Comparison of ENCODE assay signal across 8 mouse cellular contexts in genomic region chr11:29546297-29546696, GRCm38 (mm10). TPM values are rescaled to one million over a fixed set of nuclear protein-coding genes. Genes with fewer than 3 reads are reported as not detected.
DNase-seq lines count a peak whose midpoint lies in the region; ATAC-seq and TF ChIP-seq lines count a peak whose summit lies in the region.
"Not testable (repeated sequence)": the region's sequence is repeated elsewhere in the genome, so short reads cannot be mapped to it uniquely, and the experiment has no call there.
"Had no signal": no experiment of that assay in that cellular context is flagged by ENCODE, and none has a peak within 500 bp of the region (broad histone marks: within the 10 kb centered on the region; RNA-seq: fewer than 3 reads in every experiment).

No protein-coding gene starts in this region.

- not testable (repeated sequence) for ATAC-seq in forebrain, embryonic 12.5 days (ENCODE audit: low FRiP score); heart, embryonic 15.5 days (replicated peaks; ENCODE audit: insufficient number of reproducible peaks, insufficient read depth, low FRiP score, low read depth); intestine, embryonic 15.5 days; limb, embryonic 14.5 days (ENCODE audit: low FRiP score, low read depth); lung, postnatal 0 days; neural tube, embryonic 12.5 days (ENCODE audit: low FRiP score, low read depth)

- not testable (repeated sequence) for TF ChIP-seq CTCF in bone marrow macrophage, adult 2 months (IDR thresholded peaks at IDR 0.05; ENCODE audit: low read depth, low read length); lung, postnatal 0 days (IDR thresholded peaks at IDR 0.05)

- H3K4me3 ChIP-seq in bone marrow macrophage, adult 2 months (ENCODE audit: insufficient read depth, low read length): peak overlapping the region; percentile 81
- peak overlapping the region; percentile 74 for H3K4me3 ChIP-seq in forebrain, embryonic 12.5 days (replicated peaks)
- H3K4me3 ChIP-seq in heart, embryonic 15.5 days: peak overlapping the region; percentile 91
- H3K4me3 ChIP-seq in intestine, embryonic 15.5 days (replicated peaks): peak overlapping the region; percentile 69; the same call in 1 of the 2 replicates
- peak overlapping the region; percentile 81 for H3K4me3 ChIP-seq in limb, embryonic 14.5 days (replicated peaks; ENCODE audit: low read length)
- not testable (repeated sequence) for H3K4me3 ChIP-seq in lung, postnatal 0 days (ENCODE audit: low read depth, low read length)
- H3K4me3 ChIP-seq in neural tube, embryonic 12.5 days: peak overlapping the region; percentile 63; the same call in 1 of the 2 replicates

- peaks cover 45% of the 10 kb centered on the region for H3K36me3 ChIP-seq in forebrain, embryonic 12.5 days (replicated peaks)
- peaks cover 42% of the 10 kb centered on the region for H3K36me3 ChIP-seq in heart, embryonic 15.5 days
- peaks cover 10% of the 10 kb centered on the region for H3K36me3 ChIP-seq in intestine, embryonic 15.5 days
- H3K36me3 ChIP-seq in limb, embryonic 14.5 days (ENCODE audit: control insufficient read depth, insufficient read depth, low read length): peaks cover 43% of the 10 kb centered on the region
- H3K36me3 ChIP-seq in lung, postnatal 0 days (ENCODE audit: insufficient read depth, low read length): not testable (repeated sequence)
- peaks cover 39% of the 10 kb centered on the region for H3K36me3 ChIP-seq in neural tube, embryonic 12.5 days

- H3K27me3 ChIP-seq in forebrain, embryonic 12.5 days; heart, embryonic 15.5 days; intestine, embryonic 15.5 days (replicated peaks); limb, embryonic 14.5 days (ENCODE audit: control insufficient read depth, insufficient read depth, low read length); lung, postnatal 0 days (replicated peaks; ENCODE audit: insufficient read depth, low read length); neural tube, embryonic 12.5 days (replicated peaks): not testable (repeated sequence)

- peak overlapping the region; percentile 87; the same call in 1 of the 2 replicates for H3K9ac ChIP-seq in forebrain, embryonic 12.5 days
- peak overlapping the region; percentile 93; the same call in 1 of the 2 replicates for H3K9ac ChIP-seq in heart, embryonic 15.5 days
- H3K9ac ChIP-seq in intestine, embryonic 15.5 days: 0 out of 2 replicates have a peak overlapping the region, but pooled peaks have one; percentile 78
- H3K9ac ChIP-seq in limb, embryonic 14.5 days (ENCODE audit: low read depth, low read length, severe bottlenecking): peak overlapping the region; percentile 94; the same call in 1 of the 2 replicates
- H3K9ac ChIP-seq in lung, postnatal 0 days (replicated peaks; ENCODE audit: low read depth); neural tube, embryonic 12.5 days: not testable (repeated sequence)

- H3K4me2 ChIP-seq in forebrain, embryonic 12.5 days: peak overlapping the region; percentile 61
- peak overlapping the region; percentile 68 for H3K4me2 ChIP-seq in heart, embryonic 15.5 days
- peak overlapping the region; percentile 50 for H3K4me2 ChIP-seq in intestine, embryonic 15.5 days (replicated peaks)
- peak overlapping the region; percentile 60 for H3K4me2 ChIP-seq in limb, embryonic 14.5 days (replicated peaks; ENCODE audit: low read depth, low read length, severe bottlenecking)
- H3K4me2 ChIP-seq in lung, postnatal 0 days (replicated peaks; ENCODE audit: low read depth, low read length): peak overlapping the region; percentile 70; the same call in 1 of the 2 replicates
- H3K4me2 ChIP-seq in neural tube, embryonic 12.5 days (replicated peaks): peak overlapping the region; percentile 71

- H3K4me1 ChIP-seq in bone marrow macrophage, adult 2 months (ENCODE audit: control insufficient read depth, insufficient read depth, low read length); intestine, embryonic 15.5 days (replicated peaks); limb, embryonic 14.5 days (ENCODE audit: control insufficient read depth, insufficient read depth, low read length); lung, postnatal 0 days (ENCODE audit: insufficient read depth, low read depth, low read length): not testable (repeated sequence)
- peaks cover 12% of the 10 kb centered on the region for H3K4me1 ChIP-seq in forebrain, embryonic 12.5 days
- peaks cover 14% of the 10 kb centered on the region for H3K4me1 ChIP-seq in heart, embryonic 15.5 days (replicated peaks)
- H3K4me1 ChIP-seq in neural tube, embryonic 12.5 days: peaks cover 14% of the 10 kb centered on the region

- not testable (repeated sequence) for TF ChIP-seq EP300 in lung, postnatal 0 days (IDR thresholded peaks at IDR 0.05)

- H3K9me3 ChIP-seq in forebrain, embryonic 12.5 days; heart, embryonic 15.5 days (replicated peaks); intestine, embryonic 15.5 days; limb, embryonic 14.5 days (ENCODE audit: control insufficient read depth, low read length); lung, postnatal 0 days (ENCODE audit: low read length); neural tube, embryonic 12.5 days: not testable (repeated sequence)

- H3K27ac ChIP-seq in bone marrow macrophage, adult 2 months (ENCODE audit: insufficient read depth, low read depth, low read length): peak overlapping the region; percentile 88
- H3K27ac ChIP-seq in forebrain, embryonic 12.5 days; intestine, embryonic 15.5 days; limb, embryonic 14.5 days (replicated peaks; ENCODE audit: low read depth, low read length); lung, postnatal 0 days (ENCODE audit: low read length); neural tube, embryonic 12.5 days: not testable (repeated sequence)
- 0 out of 2 replicates have a peak overlapping the region, but pooled peaks have one; percentile 87 for H3K27ac ChIP-seq in heart, embryonic 15.5 days

- TF ChIP-seq POLR2A in bone marrow macrophage, adult 2 months (IDR thresholded peaks at IDR 0.05; ENCODE audit: borderline replicate concordance, low read depth, low read length); limb, embryonic 14.5 days (IDR thresholded peaks at IDR 0.05; ENCODE audit: borderline replicate concordance, extremely low read depth, insufficient read depth, insufficient read length): not testable (repeated sequence)

- WGBS in forebrain, embryonic 12.5 days: 92% methylated on average over 2 of the region's 2 CpGs
- WGBS in heart, embryonic 15.5 days: 83% methylated on average over 2 of the region's 2 CpGs
- 94% methylated on average over 2 of the region's 2 CpGs for WGBS in intestine, embryonic 15.5 days
- 86% methylated on average over 2 of the region's 2 CpGs for WGBS in limb, embryonic 14.5 days
- WGBS in lung, postnatal 0 days: 69% methylated on average over 2 of the region's 2 CpGs
- WGBS in neural tube, embryonic 12.5 days: 97% methylated on average over 2 of the region's 2 CpGs

- not testable (repeated sequence) for DNase-seq in limb, embryonic 14.5 days (ENCODE audit: low spot score); lung, postnatal 0 days (ENCODE audit: low spot score)

RNA-seq across cellular contexts. Expression of gene Clhc1, which starts 1.5 kb away (rescaled TPM):
- polyA plus RNA-seq in bone marrow macrophage, adult 2 months (2012; ENCODE audit: insufficient read depth, insufficient read length, missing spikeins): 1.2 TPM in 1 of 2 replicates, not detected in the other
- polyA plus RNA-seq in forebrain, embryonic 12.5 days (2016; fragmentation: Nextera tagmentation; extraction: Ambion mirVana): 0.26 and 0.42 TPM in 2 replicates
- polyA plus RNA-seq in heart, embryonic 15.5 days (2015; fragmentation: Nextera tagmentation; extraction: Ambion mirVana): 0.22 and 0.24 TPM in 2 replicates
- polyA plus RNA-seq in intestine, embryonic 15.5 days (2015; fragmentation: Nextera tagmentation; extraction: Ambion mirVana): 0.18 TPM in 1 of 2 replicates, not detected in the other
- 0.08 and 0.25 TPM in 2 replicates for polyA plus RNA-seq in limb, embryonic 14.5 days (2012; rRNA removed)
- polyA plus RNA-seq in limb, embryonic 14.5 days (2014; fragmentation: Nextera tagmentation; extraction: Ambion mirVana): 0.22 TPM in 1 of 2 replicates, not detected in the other
- 0.10 and 0.20 TPM in 2 replicates for polyA plus RNA-seq in lung, postnatal 0 days (2015; fragmentation: Nextera tagmentation; extraction: Ambion mirVana)
- polyA plus RNA-seq in neural tube, embryonic 12.5 days (2016; fragmentation: Nextera tagmentation; extraction: Ambion mirVana): 0.15 and 0.29 TPM in 2 replicates
- polyA plus RNA-seq: thymus, adult 2 months had no signal

RNA-seq across cellular contexts. Expression of gene Rps27a, which starts 1.6 kb away (rescaled TPM):
- polyA plus RNA-seq in bone marrow macrophage, adult 2 months (2012; ENCODE audit: insufficient read depth, insufficient read length, missing spikeins): 2,179 and 2,314 TPM in 2 replicates
- 790 and 842 TPM in 2 replicates for polyA plus RNA-seq in forebrain, embryonic 12.5 days (2016; fragmentation: Nextera tagmentation; extraction: Ambion mirVana)
- 549 and 606 TPM in 2 replicates for polyA plus RNA-seq in heart, embryonic 15.5 days (2015; fragmentation: Nextera tagmentation; extraction: Ambion mirVana)
- polyA plus RNA-seq in intestine, embryonic 15.5 days (2015; fragmentation: Nextera tagmentation; extraction: Ambion mirVana): 1,060 and 1,132 TPM in 2 replicates
- polyA plus RNA-seq in limb, embryonic 14.5 days (2012; rRNA removed): 1,052 and 1,847 TPM in 2 replicates
- polyA plus RNA-seq in limb, embryonic 14.5 days (2014; fragmentation: Nextera tagmentation; extraction: Ambion mirVana): 1,449 and 1,511 TPM in 2 replicates
- 660 and 704 TPM in 2 replicates for polyA plus RNA-seq in lung, postnatal 0 days (2015; fragmentation: Nextera tagmentation; extraction: Ambion mirVana)
- polyA plus RNA-seq in neural tube, embryonic 12.5 days (2016; fragmentation: Nextera tagmentation; extraction: Ambion mirVana): 749 and 764 TPM in 2 replicates

RNA-seq across cellular contexts. Expression of gene Mtif2, which starts 20.1 kb away (rescaled TPM):
- 28.1 and 29.9 TPM in 2 replicates for polyA plus RNA-seq in bone marrow macrophage, adult 2 months (2012; ENCODE audit: insufficient read depth, insufficient read length, missing spikeins)
- polyA plus RNA-seq in forebrain, embryonic 12.5 days (2016; fragmentation: Nextera tagmentation; extraction: Ambion mirVana): 54.2 and 56.1 TPM in 2 replicates
- 41.4 and 46.3 TPM in 2 replicates for polyA plus RNA-seq in heart, embryonic 15.5 days (2015; fragmentation: Nextera tagmentation; extraction: Ambion mirVana)
- polyA plus RNA-seq in intestine, embryonic 15.5 days (2015; fragmentation: Nextera tagmentation; extraction: Ambion mirVana): 42.4 and 44.1 TPM in 2 replicates
- polyA plus RNA-seq in limb, embryonic 14.5 days (2012; rRNA removed): 21.1 and 26.5 TPM in 2 replicates
- 31.2 and 34.9 TPM in 2 replicates for polyA plus RNA-seq in limb, embryonic 14.5 days (2014; fragmentation: Nextera tagmentation; extraction: Ambion mirVana)
- polyA plus RNA-seq in lung, postnatal 0 days (2015; fragmentation: Nextera tagmentation; extraction: Ambion mirVana): 23.8 and 23.9 TPM in 2 replicates
- 49.2 and 53.1 TPM in 2 replicates for polyA plus RNA-seq in neural tube, embryonic 12.5 days (2016; fragmentation: Nextera tagmentation; extraction: Ambion mirVana)

RNA-seq across cellular contexts. Expression of gene Prorsd1, which starts 31.5 kb away (rescaled TPM):
- polyA plus RNA-seq in bone marrow macrophage, adult 2 months (2012; ENCODE audit: insufficient read depth, insufficient read length, missing spikeins): 59.9 and 70.2 TPM in 2 replicates
- polyA plus RNA-seq in forebrain, embryonic 12.5 days (2016; fragmentation: Nextera tagmentation; extraction: Ambion mirVana): 14.3 and 18.6 TPM in 2 replicates
- polyA plus RNA-seq in heart, embryonic 15.5 days (2015; fragmentation: Nextera tagmentation; extraction: Ambion mirVana): 18.1 and 19.9 TPM in 2 replicates
- polyA plus RNA-seq in intestine, embryonic 15.5 days (2015; fragmentation: Nextera tagmentation; extraction: Ambion mirVana): 22.4 and 24.0 TPM in 2 replicates
- 9.8 and 15.8 TPM in 2 replicates for polyA plus RNA-seq in limb, embryonic 14.5 days (2012; rRNA removed)
- 32.9 and 38.0 TPM in 2 replicates for polyA plus RNA-seq in limb, embryonic 14.5 days (2014; fragmentation: Nextera tagmentation; extraction: Ambion mirVana)
- 23.4 and 28.2 TPM in 2 replicates for polyA plus RNA-seq in lung, postnatal 0 days (2015; fragmentation: Nextera tagmentation; extraction: Ambion mirVana)
- 18.4 and 19.6 TPM in 2 replicates for polyA plus RNA-seq in neural tube, embryonic 12.5 days (2016; fragmentation: Nextera tagmentation; extraction: Ambion mirVana)
